Comparison of ENCODE assay signal across 8 mouse cellular contexts in the genomic region with DNA sequence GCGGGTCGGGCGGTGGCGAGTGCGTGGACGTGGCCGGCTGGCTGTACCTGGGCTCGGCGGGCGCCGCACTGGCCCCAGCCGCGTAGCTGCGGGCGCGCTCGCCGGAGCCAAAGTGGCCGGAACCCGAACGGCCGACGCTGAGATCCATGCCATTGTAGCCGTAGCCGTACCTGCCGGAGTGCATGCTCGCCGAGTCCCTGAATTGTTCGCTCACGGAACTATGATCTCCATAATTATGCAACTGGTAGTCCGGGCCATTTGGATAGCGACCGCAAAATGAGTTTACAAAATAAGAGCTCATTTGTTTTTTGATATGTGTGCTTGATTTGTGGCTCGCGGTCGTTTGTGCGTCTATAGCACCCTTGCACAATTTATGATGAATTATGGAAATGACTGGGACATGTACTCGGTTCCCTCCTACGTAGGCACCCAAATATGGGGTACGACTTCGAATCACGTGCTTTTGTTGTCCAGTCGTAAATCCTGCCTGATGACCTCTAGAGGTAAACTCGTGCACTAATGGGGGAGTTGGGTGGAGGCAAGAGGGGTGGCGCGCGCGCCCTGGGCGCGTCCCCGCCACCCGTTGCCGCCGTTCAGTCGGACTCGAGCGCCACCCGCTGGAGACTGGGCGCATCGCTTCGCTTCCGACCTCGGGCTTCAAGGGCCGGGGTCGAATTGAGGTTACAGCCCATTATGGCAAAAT. TPM values are rescaled to one million over a fixed set of nuclear protein-coding genes. Genes with fewer than 3 reads are reported as not detected.
DNase-seq lines count a peak whose midpoint lies in the region; ATAC-seq and TF ChIP-seq lines count a peak whose summit lies in the region.

TSS of gene Hoxa5 (minus strand) at position 538 of the 703 bp plus-strand sequence.

- CTCF ChIA-PET in Patski (lab: Charles Lee): interaction anchor here (0.6 to 2.5 kb wide), 11 partner anchors 11 to 213 kb away, joined by 3 to 12 read pairs (median 4); partner anchors contain the start of gene 5730596B20Rik

- H3K36me3 ChIP-seq in intestine, postnatal 0 days (ENCODE audit: control insufficient read depth, insufficient read depth): no peaks in the 10 kb centered on the region
- H3K36me3 ChIP-seq in liver, postnatal 0 days (replicated peaks; ENCODE audit: insufficient read depth, low read length): no peaks in the 10 kb centered on the region
- H3K36me3 ChIP-seq in small intestine, adult 2 months (ENCODE audit: control insufficient read depth, insufficient read depth, low read length): no peaks in the 10 kb centered on the region
- no peaks in the 10 kb centered on the region for H3K36me3 ChIP-seq in thymus, adult 2 months (ENCODE audit: control insufficient read depth, insufficient read depth, low read length)

- no peaks in the 10 kb centered on the region for H3K9me3 ChIP-seq in intestine, postnatal 0 days (ENCODE audit: control insufficient read depth)
- H3K9me3 ChIP-seq in liver, postnatal 0 days (ENCODE audit: low read length): no peaks in the 10 kb centered on the region

- peak within 1 kb of the TSS; percentile 96 for H3K4me2 ChIP-seq in intestine, postnatal 0 days (replicated peaks; ENCODE audit: low read depth)
- H3K4me2 ChIP-seq in liver, postnatal 0 days (ENCODE audit: low read depth, low read length): peak within 1 kb of the TSS; percentile 74

- POLR2A ChIA-PET in Patski (lab: Charles Lee): interaction anchor here (0.6 to 1.6 kb wide), 5 partner anchors 9 to 203 kb away, joined by 3 to 4 read pairs (median 4); partner anchors contain the start of gene Hoxa4

- H3K4me3 ChIP-seq in intestine, postnatal 0 days (ENCODE audit: low read depth, low read length): peak within 1 kb of the TSS; percentile 71
- peak within 1 kb of the TSS; percentile 52 for H3K4me3 ChIP-seq in liver, postnatal 0 days (ENCODE audit: low read depth, low read length)
- H3K4me3 ChIP-seq in small intestine, adult 2 months (ENCODE audit: low read depth, low read length): peak within 1 kb of the TSS; percentile 65
- no peak within 1 kb of the TSS for H3K4me3 ChIP-seq in thymus, adult 2 months (ENCODE audit: control insufficient read depth, insufficient read depth, low read length)

- peak within 1 kb of the TSS; percentile 77 for H3K9ac ChIP-seq in intestine, postnatal 0 days (ENCODE audit: low read depth, low read length)
- peak within 1 kb of the TSS; percentile 51 for H3K9ac ChIP-seq in liver, postnatal 0 days (replicated peaks)

- no peak for TF ChIP-seq CTCF in Patski (IDR thresholded peaks at IDR 0.05)
- peak; percentile 93 for TF ChIP-seq CTCF in intestine, postnatal 0 days (IDR thresholded peaks at IDR 0.05; ENCODE audit: low read depth)
- peak; percentile 79 for TF ChIP-seq CTCF in liver, postnatal 0 days (IDR thresholded peaks at IDR 0.05; ENCODE audit: low read depth)
- peak; percentile 79 for TF ChIP-seq CTCF in small intestine, adult 2 months (IDR thresholded peaks at IDR 0.05; ENCODE audit: extremely low read depth, insufficient read length, insufficient replicate concordance, low read depth, low read length)
- no peak for TF ChIP-seq CTCF in thymus, adult 2 months (IDR thresholded peaks at IDR 0.05; ENCODE audit: borderline replicate concordance, control insufficient read depth, extremely low read depth, insufficient read depth, low read length, poor library complexity)

- WGBS in intestine, postnatal 0 days: 1% methylated on average over 64 of the region's 65 CpGs
- 4% methylated on average over 65 of the region's 65 CpGs for WGBS in liver, postnatal 0 days (ENCODE audit: insufficient replicate concordance)
- 13% methylated on average over 65 of the region's 65 CpGs for WGBS in small intestine, adult 2 months
- 87% methylated on average over 65 of the region's 65 CpGs for WGBS in thymus, adult 2 months

- no peak for TF ChIP-seq POLR2A in small intestine, adult 2 months (IDR thresholded peaks at IDR 0.05; ENCODE audit: low read depth, low read length)
- TF ChIP-seq POLR2A in thymus, adult 2 months (IDR thresholded peaks at IDR 0.05; ENCODE audit: control insufficient read depth, extremely low read depth, insufficient read depth, low read length, poor library complexity): no peak

- TF ChIP-seq EP300 in liver, postnatal 0 days (IDR thresholded peaks at IDR 0.05; ENCODE audit: low read depth): no peak

- H3K4me1 ChIP-seq in intestine, postnatal 0 days (replicated peaks; ENCODE audit: control insufficient read depth, insufficient read depth, low read length): no peaks in the 10 kb centered on the region
- peaks cover 6% of the 10 kb centered on the region; the same call in 1 of the 2 replicates for H3K4me1 ChIP-seq in liver, postnatal 0 days (ENCODE audit: insufficient read depth)
- H3K4me1 ChIP-seq in small intestine, adult 2 months (ENCODE audit: control insufficient read depth, insufficient read depth, insufficient read length, low read length): peaks cover 11% of the 10 kb centered on the region
- peaks cover 3% of the 10 kb centered on the region for H3K4me1 ChIP-seq in thymus, adult 2 months (replicated peaks; ENCODE audit: control insufficient read depth, insufficient read depth, low read length)

- no peak for DNase-seq in Patski (ENCODE audit: low read depth, low spot score)
- peak; percentile 91 for DNase-seq in embryo, embryonic 10 days (ENCODE audit: low spot score)
- peak; percentile 73 for DNase-seq in liver, postnatal 0 days
- DNase-seq in cerebellum, adult 8-10 months: no peak
- no peak for DNase-seq in thymus, adult 2 months

- H3K27ac ChIP-seq in intestine, postnatal 0 days (ENCODE audit: low read depth, low read length): peak within 1 kb of the TSS; percentile 57
- H3K27ac ChIP-seq in liver, postnatal 0 days (ENCODE audit: low read depth): peak within 1 kb of the TSS; percentile 22; the same call in 1 of the 2 replicates
- H3K27ac ChIP-seq in small intestine, adult 2 months (ENCODE audit: insufficient read depth, low read depth, low read length): peak within 1 kb of the TSS; percentile 48
- no peak within 1 kb of the TSS for H3K27ac ChIP-seq in thymus, adult 2 months (ENCODE audit: control insufficient read depth, insufficient read depth, low read length)

- in situ Hi-C loops in Patski (cut with MboI; ENCODE audit: low pct_unique_long_range_greater_than_20kb): loop anchor here (25.0 kb wide), 1 partner anchor 492 kb away; no protein-coding TSS in a partner anchor

- H3K27me3 ChIP-seq in Patski: no peaks in the 10 kb centered on the region
- peaks cover 53% of the 10 kb centered on the region for H3K27me3 ChIP-seq in intestine, postnatal 0 days (replicated peaks; ENCODE audit: control insufficient read depth, insufficient read depth, low read length)
- H3K27me3 ChIP-seq in liver, postnatal 0 days (ENCODE audit: insufficient read depth, low read length): peaks cover 86% of the 10 kb centered on the region
- H3K27me3 ChIP-seq in small intestine, adult 2 months (ENCODE audit: control insufficient read depth, insufficient read depth, low read length): peaks cover 61% of the 10 kb centered on the region
- peaks cover 3% of the 10 kb centered on the region; the same call in 1 of the 2 replicates for H3K27me3 ChIP-seq in thymus, adult 2 months (ENCODE audit: control insufficient read depth, insufficient read depth, low read length)

- ATAC-seq in Patski: peak; percentile 28
- ATAC-seq in granulocyte monocyte progenitor cell, adult 5-6 weeks (replicated peaks; ENCODE audit: poor library complexity, severe bottlenecking): peak; percentile 64
- ATAC-seq in intestine, postnatal 0 days: peak; percentile 52
- peak; percentile 74 for ATAC-seq in liver, postnatal 0 days

RNA-seq across cellular contexts. Expression of gene Hoxa5, which starts in this region (rescaled TPM):
- polyA plus RNA-seq in Patski (2021): 21.4 TPM
- 2.3 and 2.8 TPM in 2 replicates for total RNA-seq in granulocyte monocyte progenitor cell, adult 5-6 weeks (2014; fragmentation: Nextera tagmentation)
- 0.36 and 0.43 TPM in 2 replicates for total RNA-seq in granulocyte monocyte progenitor cell, adult 5-6 weeks (2017)
- 14.8 and 15.3 TPM in 2 replicates for polyA plus RNA-seq in intestine, postnatal 0 days (2015; fragmentation: Nextera tagmentation; extraction: Ambion mirVana)
- polyA plus RNA-seq in liver, postnatal 0 days (2015; fragmentation: Nextera tagmentation; extraction: Ambion mirVana): 0.58 and 0.73 TPM in 2 replicates
- polyA plus RNA-seq in small intestine, adult 2 months (2012; rRNA removed): 3.5 and 4.7 TPM in 2 replicates
- 1.1 and 1.5 TPM in 2 replicates for polyA plus RNA-seq in thymus, adult 2 months (2012; rRNA removed)

Comparison
In these comparisons a context has a peak if more than half of its experiments do, and no peak if none do; other contexts are left out.
1. Peak in DNase-seq, ATAC-seq, H3K4me3 ChIP-seq, H3K27ac ChIP-seq, H3K9ac ChIP-seq and H3K4me2 ChIP-seq in liver, postnatal 0 days; RNA of the gene not detected or under 1 TPM.
2. CTCF ChIP-seq: peak in intestine, postnatal 0 days (single experiment), liver, postnatal 0 days (single experiment) and small intestine, adult 2 months (single experiment); none in Patski (single experiment) and thymus, adult 2 months (single experiment).
3. Peak in every context shown above with its lines, with median percentiles within 50 percentile points of each other: ATAC-seq.